Mouse (Mus musculus) kidney, postnatal 25 days (tissue): ENCODE data around the gene Adgrg1.

Experiments used
- DNase-seq, 2 experiments: peaks; one replicate each; pipeline ENCODE4 v3.0.0; 2021; ENCODE audit warnings: mixed read lengths in 2 of 2

Gene Adgrg1

GRCm38 (mm10) chr8:95041883-95042784, 67.6 kb downstream of the Adgrg1 start:
- peak; percentile 29 to 43 for DNase-seq

- DNase-seq: no peak
Measured at GRCm38 (mm10) chr8:95044811-95045210, 70.3 kb downstream of the Adgrg1 start.

- DNase-seq: no peak
Measured at GRCm38 (mm10) chr8:95046982-95047381, 72.4 kb downstream of the Adgrg1 start.

GRCm38 (mm10) chr8:95047884-95048680, 73.5 kb downstream of the Adgrg1 start:
- DNase-seq: no peak

- no peak for DNase-seq
Measured at GRCm38 (mm10) chr8:95049636-95050035, 75.1 kb downstream of the Adgrg1 start.

- no peak for DNase-seq
Measured at GRCm38 (mm10) chr8:95054438-95054837, 79.9 kb downstream of the Adgrg1 start.

- DNase-seq: no peak
Measured at GRCm38 (mm10) chr8:95054927-95055510, 80.5 kb downstream of the Adgrg1 start, which contains the start of gene Drc7. TSS of gene Drc7 (plus strand) at chr8:95055103.

GRCm38 (mm10) chr8:95056414-95056813, 81.9 kb downstream of the Adgrg1 start:
- DNase-seq: no peak

- DNase-seq: no peak
Measured at GRCm38 (mm10) chr8:95058661-95059060, 84.1 kb downstream of the Adgrg1 start.

- DNase-seq: no peak
Measured at GRCm38 (mm10) chr8:95059812-95060533, 85.4 kb downstream of the Adgrg1 start.
